Mouse (Mus musculus) Muller cell, postnatal 12 days (primary cell): ENCODE data around the gene Stum.
"Not testable (repeated sequence)": the region's sequence is repeated elsewhere in the genome, so short reads cannot be mapped to it uniquely, and the experiment has no call there.

ENCODE experiments used
- DNase-seq: peaks from one replicate; pipeline ENCODE4 v3.0.0-alpha.2; 2015; ENCODE audit errors: inconsistent ontology term

The Stum gene

DNA sequence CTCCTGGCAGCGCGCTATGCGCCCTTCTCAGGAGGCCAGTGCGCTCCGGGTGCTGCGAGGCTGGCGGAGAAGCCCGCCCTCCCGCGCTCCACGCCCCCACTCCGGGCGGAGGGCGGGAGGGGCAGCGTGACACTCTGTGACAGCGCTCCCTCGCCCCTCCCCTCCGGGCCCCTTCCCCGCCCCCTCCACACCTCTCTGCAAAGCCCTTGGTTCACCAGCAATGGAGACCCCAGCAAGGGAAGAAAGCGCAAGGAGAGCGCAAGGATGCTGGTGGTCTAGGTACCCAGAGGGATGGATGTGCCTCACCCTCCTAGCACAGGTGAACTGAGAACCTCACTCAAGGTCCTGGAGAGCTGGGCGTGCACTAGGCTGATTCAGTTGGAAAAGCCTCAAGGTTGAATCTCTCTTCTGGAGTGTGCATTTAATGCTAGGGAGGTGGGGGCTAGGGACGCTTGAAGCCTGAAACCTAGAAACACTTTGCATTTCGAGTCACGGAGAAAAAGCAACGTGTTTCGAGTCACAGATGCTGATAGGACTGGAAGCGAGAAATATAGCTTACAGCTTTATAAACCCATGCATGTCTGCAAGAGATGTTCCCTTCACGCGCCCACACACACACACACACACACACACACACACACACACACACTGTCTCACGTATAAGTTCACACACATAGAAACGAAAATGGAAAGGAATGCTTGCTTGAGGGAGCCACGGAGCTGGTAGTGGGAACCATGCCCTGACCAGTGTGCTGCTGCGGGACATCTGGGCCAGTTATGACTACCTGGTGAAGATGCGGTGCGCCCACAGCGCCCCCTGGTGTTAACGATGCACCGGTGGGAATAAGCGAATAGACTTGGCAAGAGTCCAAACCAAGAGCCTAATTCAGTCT, at the start of gene Stum:
TSS of gene Stum (minus strand) at position 106 of the 893 bp plus-strand sequence.
- peak; percentile 75 for DNase-seq

DNA sequence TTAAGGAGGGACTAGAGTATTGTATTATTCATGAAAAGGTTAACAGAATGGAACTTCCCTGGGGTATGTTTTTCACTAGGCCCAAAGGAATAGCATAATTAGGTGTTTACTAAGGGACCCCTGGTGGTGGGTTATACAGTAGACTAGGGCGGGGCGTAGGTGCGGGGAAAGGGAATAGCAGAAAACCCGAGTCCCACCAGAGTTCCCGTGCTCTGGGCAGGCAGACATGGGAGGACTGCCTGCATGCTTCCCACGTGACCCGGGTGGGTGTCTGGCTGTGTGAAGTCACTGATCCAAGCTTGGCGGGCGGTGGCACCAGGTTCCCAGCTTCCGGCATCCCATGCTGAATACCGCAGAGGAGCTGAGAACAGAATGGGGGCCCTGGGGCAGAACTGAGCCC, 49.4 kb upstream of the Stum start:
- DNase-seq, result no peak

DNA sequence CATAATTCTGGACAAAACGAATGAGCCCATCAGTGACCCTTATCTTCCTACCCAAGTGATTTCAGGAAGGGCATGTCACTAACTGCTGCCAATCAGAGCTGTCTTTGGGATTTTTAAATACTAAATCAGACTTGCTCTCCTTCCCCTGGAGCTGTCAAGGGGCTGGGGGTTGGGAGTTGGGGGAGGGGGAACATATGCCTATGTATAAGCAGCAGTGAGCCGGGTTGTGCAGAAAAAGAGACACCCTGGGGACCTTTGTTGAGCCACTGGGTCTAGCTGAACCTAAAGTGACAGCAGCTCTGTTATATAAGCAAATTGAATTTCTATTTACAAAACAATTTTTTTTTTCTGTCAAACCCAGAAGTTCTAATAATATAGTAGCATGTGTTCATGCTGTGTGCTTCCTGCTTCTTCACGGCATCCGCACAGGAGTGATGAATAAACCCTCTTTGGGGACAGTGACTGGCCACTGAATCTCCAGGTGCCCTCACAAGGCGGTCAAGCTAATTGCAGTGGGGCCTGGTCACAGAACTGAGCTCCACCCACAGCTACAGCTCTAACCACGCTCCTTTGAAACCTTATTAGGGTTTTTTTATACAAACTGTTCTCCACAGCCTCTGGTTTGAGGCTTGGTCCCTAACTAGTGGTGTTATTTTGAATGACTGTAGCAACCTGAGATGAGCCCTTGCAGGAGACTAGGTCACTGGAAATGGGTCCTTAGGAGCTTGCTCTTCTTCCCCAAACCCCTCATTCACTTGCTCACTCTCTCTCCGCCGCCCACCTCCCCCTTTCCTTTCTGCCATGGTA, 47.4 kb upstream of the Stum start:
- DNase-seq, result no peak

DNA sequence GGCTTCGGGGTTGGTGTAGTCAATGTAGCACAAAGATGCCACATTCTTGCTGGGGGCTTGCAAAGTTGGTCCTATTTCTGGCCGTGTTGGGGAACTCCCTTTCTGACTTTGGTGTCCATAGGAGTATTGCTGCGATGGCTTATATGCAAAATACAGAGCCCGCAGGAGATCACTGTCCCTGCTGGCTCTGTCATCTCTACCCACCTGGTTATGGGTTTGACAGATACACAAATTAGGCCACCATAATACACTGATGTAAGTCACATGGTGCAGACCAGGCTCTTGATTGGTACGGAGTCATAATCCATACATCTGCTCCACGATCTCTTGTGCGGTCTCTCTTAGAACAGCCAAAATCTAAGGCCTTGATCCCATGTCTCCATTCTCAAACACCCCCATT, 46.5 kb upstream of the Stum start:
- no peak for DNase-seq

DNA sequence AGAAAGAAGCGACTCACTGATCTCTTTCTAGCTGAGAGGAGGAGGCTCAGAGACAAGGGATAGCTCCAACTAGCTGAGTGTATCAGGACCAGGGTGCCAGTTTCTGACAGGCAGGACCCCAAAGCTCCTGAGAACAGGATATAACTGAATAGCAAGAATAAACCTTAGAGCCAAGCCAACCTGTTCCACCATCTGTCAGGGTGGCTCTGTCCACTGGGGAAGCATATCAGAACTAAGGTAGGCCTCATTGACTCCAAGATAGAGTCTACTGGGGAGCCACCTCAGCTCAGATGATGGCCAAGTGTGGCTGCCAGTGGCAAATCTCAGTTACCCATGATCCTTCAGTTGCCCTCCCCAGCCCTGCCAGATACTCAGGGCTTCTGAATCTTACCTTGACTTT, 42.0 kb upstream of the Stum start:
- DNase-seq, result no peak

DNA sequence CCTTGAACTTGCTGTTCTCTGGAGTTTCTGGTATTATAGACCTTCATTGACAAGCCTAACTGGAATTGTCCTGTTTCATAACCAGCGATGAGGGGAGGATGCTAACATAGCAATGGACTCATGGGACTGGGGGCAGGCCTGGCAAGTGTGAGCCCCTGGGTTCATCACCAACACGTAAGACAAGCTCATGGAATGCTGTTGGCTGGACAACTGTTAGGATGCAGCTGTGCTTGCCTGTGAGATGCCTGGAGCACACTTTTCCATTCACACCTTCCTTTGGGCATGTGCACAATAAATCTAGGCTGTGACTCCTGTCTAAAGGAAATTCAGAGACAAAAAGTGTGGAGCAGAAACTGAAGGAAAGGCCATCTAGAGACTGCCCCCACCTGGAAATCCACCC, 40.0 kb upstream of the Stum start:
- DNase-seq, result no peak

DNA sequence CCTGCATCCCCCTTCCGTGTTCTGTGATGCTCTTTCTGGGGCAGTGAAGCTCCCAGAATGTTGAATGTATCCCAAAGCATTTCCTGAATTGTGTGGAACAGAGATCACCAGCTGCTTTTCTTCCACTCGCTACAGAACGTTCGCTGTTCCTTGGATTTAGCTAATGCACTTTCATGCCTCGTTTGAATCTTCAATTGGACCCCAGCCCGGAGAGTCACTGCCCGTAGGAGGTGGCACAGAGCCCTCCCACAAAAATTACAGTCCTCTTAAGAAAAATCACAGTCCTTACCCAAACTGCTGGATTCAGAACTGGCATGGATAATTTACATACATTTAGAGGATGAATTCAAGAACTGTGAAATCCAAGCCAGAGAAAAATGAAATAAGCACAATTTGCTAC, 36.9 kb upstream of the Stum start:
- peak; percentile 43 for DNase-seq

DNA sequence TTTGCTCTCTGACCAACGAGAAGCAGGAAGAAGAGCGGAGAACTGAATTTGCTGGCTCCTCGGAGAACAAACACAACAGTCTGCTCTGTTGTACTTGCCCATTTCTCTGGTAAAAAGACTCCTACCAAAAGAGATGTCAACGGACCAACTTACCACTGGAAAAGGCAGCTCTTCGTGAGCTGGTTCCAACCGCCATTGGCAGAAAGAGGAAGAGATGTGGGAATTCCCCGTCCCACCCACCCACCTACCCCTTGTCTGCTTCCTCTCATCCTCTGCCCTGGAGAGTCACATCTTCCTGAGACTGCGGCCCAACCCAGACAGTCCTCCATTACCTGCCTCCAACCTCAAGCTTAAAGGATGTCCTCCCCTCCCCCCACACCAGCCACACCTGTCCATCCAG, 36.2 kb upstream of the Stum start:
- DNase-seq, result no peak

DNA sequence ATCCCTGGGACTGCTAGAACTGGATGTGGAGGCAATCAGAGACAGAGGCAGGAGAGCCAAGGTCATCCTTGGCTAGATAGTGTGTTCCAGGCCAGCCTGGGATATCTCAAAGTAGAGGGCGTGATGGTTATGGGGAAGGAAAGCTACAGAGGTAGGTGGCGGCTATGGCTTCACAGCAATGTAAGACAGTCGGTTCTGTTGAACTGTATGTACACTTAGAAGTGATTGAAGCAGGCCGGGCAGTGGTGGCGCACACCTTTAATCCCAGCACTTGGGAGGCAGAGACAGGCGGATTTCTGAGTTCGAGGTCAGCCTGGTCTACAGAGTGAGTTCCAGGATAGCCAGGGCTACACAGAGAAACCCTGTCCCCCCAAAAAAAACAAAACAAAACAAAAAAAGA, 35.6 kb upstream of the Stum start:
- not testable (repeated sequence) for DNase-seq

DNA sequence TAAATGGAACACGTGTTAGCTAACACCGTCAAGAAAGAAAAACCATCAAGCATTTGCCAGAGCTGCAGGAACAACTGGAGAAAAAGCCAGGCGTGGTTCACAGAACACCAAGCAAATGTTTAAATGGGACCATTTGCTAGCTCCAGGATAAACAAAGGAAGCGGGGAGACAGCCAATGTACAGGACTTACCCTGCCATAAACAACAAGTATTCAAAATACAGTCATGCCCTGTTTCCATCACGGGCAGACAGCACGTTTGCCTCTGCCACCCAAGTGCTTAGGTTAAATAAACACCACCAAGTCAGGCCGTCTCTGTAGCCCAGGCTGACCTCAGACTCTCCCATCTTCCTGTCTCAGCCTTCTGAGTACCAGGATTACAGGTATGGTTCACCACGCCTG, 35.1 kb upstream of the Stum start:
- no peak for DNase-seq

DNA sequence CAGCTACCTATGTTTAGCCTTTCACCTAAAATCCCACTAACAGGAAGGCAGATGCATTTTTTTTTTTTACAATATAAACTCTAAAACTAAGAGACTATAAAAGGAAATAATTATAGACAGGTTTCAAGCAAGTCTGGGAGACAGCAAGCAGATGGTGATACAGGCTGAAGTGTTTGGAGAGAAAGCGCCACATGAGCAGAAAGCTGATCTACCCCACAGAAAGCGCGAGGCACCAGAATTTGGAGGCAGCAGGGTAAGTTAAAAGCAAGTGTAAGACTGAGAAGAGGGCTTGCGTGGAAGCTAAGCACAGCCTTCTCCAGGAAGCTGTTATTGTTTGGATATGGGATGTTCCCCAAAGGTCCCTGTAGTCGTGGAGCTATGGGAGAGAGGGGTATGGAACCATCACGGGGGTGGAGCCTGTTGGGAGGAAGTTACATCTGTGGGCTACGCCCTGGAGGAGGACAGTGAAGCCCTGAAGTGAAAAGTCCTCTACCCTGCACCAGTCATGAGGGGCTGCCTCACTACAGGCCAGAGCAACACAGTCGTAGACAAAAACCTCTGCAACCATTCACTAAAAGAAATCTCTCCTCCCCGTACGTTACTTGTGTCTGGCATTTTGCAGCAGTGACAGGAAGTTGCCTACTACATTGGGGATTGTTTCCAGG, 34.2 kb upstream of the Stum start:
- DNase-seq, result no peak

DNA sequence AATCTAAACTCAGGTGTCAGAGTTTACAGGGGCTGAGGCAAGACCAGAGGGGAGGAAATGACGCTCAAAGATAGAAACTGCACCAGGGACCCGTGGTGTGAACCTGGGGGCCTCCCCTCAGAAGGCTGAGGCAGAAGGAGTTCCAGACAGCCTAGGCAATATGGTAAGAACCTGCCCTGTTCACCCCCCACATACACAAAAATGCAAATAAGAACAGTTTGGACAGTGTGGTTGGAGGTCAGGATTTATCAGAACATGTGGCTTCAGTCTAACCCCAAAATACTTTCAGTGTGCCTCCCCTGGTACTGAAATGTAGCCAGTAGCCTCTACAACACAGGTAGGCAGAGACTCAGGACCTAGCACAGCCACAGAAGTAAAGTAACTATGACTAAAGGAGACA, 30.8 kb upstream of the Stum start:
- DNase-seq, result no peak

DNA sequence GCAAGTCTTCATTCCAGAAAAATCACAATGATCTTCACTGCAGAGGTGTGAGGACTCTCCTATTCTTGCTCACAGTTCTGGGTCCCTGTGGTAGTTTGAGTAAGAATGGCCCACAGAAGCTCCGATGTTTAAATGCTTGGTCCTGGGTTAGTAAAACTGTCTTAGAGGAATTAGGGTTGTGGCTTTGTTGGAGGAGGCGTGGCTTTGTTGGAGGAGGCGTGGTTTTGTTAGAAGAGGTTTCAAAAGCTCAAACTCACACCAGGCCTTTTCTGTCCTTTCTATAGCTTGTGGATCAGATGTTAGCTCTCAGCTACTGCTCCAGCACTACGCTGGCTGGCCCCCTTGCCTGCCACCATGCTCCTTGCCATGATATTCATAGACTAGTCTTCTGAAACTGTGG, 27.6 kb upstream of the Stum start:
- DNase-seq, result no peak

DNA sequence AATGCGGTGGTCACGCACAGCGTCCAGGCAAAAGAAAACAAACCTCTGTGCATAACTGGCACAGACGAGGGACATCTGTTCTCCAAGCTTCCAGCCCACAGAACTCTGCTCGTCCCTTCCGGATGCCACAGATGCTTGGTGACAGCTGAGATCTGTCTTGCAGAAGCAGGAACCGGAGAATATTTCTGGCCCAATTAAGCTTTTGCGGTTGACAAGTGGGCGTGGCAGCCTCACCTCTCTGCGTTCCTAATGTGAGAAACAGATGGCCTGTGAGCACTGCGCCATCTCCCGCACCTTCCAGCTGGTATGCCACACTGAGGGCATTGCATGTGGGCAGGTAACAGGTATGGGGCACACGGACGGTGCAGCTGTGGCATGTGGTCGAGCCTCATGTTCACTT, 27.1 kb upstream of the Stum start:
- peak; percentile 94 for DNase-seq

DNA sequence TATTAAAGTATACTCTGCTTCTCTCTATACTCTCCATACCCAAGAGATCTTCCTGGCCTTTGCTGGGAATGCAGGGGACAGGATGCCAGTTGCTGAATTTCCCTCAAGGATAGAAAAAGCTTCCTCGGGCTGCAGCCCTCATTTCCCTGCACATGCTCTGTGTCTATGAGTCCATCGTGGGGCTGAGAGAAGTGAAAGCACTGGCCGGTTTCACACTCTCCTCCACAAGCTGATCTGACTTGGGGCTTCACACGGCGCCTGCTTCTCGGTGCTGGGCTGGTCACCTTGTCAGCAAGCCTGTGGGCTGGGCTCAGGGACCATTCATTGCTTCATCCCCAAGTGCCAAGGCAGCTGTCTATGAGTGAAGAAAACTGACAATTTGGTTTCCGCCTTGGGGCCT, 25.4 kb upstream of the Stum start:
- DNase-seq, result no peak

DNA sequence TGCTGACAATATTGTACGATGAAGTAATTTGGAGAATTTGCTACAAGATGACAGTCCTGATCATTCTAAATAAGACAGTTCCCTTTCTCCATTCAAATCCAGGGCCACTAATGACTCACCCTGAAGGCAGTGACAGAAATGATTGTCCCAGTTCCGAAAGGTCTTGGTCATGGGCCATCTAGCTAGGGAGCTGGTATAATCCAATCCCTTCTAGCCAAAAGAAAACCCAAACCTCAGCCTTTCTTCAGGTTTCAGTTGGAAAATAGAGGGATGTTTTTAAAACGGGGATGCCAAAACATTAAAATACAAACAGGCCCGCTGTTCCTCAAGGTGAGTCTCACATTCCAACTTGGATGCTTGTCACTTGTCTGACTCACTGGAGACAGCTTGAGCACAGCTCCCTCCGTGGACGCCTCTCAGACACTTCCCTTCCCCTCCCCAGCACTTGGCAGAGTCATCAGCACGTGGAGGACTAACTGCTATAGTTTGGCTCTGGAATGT, 24.0 kb upstream of the Stum start:
- DNase-seq, result peak; percentile 94

DNA sequence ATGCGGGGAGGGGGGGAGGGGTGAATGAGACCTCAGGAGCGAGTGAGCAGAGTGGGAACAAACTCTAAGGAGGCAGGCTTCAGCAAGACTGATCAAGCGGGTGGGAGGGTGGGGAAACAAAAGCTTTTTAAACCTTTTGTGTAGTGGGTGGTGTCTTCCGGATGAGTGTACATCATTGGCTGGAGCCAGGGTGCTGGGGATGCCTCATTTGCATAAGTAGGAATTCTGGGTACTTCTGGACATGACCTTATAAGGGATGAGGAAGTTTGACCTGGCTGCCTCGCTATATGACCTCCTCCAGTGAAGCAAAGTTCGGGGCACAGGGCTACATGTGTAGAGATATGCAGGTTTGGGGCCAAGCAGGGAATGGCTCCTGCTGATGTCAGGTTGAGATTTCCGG, 23.0 kb upstream of the Stum start:
- DNase-seq, result no peak

DNA sequence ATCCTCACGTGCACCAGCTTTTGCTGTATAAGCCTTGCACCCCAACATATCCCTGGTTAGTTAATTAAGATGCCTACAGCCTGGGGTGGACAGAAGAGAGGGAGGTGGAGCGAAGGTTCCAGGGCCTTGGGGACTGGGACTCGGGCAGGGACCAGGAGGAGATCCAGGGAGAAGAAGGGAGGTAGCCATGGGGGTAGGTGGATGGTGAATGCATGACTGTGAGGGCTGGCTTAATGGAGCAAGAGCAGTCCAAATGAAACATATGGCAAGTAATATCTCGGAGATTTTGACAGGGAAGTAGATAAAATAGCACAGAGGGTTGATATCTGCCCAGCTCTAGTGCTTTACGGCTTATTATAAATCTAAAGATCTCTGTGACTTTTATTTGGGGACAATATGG, 21.6 kb upstream of the Stum start:
- no peak for DNase-seq

DNA sequence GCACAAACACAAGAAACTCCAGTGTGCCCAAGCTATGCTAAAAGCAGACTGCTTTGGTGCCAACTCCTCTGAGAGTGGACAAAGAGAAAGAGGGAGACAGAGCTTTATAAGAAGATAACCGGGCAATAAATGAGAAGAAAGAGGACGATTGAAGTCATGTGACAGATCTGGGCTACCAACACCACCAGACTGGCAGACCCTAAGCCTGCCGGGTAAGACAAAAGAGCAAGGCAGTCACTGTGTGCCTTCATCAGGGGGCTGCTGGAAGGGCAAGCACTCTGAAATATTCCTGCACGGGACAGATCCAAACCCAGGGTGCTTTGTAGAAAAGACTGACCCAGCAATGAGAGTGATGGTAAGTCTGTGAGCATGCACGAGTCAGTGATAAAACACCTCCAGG, 20.2 kb upstream of the Stum start:
- no peak for DNase-seq

DNA sequence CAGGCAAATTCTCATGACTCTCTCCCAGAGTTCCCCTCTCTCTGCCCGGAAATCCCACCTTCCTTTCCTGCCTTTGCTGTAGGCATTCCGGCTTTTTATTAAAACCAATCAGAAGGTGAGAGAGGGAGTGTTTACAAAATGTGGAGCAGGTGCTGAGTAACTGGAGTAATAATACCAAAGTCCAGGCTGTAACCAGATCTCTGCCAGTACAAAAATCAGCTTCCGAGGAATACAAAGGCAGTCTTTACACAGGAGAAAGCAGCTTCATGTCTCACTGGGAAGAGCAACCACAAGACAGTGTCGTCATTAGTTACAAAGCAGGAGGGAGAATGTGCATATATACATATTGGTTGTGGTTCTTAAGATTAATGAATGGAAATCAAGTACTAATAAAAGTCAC, 19.3 kb upstream of the Stum start:
- DNase-seq, result no peak

DNA sequence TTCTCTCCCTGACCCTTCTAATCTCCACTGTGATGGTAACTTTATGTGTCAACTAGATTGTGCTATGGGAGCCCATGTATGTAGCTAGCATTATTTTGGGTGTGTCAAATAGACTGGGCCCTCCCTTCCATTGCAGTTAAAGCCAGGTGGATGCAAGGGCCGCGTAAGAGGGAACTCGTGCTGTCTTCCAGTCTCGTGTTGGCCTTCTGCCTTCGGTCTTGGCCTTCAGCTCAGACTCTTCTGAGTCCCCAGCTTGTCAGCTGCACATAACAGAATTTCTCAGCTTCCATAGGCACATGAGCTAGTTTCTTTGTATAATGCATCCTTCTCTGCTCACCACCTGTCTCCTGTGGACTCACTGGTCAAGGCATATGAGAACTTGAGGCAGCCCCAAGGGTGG, 17.3 kb upstream of the Stum start:
- DNase-seq, result no peak

DNA sequence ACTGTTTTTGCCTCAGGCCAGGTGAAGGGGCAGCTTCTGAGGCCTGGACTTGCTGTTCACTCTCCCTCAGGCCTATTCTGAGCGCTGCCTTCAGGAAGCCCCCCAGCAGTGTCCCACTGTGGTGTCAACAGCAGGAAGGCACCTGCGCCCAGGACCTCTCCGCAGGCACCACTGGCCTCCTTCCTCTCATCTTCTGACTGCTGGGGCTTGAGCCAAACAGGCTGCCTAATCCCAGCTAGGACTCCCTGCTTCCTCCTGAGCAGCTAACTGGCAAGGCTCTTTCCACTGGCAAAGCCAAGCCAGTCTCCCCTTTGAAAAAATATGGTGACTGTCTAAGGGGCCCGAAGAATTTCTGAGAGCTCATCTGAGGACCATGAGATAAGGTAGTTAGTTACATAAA, 16.9 kb upstream of the Stum start:
- no peak for DNase-seq
